Mouse (Mus musculus) stomach, embryonic 16.5 days (tissue): Measurements from ENCODE around the gene Art3. TPM values are rescaled to one million over a fixed set of nuclear protein-coding genes. Genes with fewer than 3 reads are reported as not detected.
A peak's percentile ranks its signal among the peaks of the same experiment; 100 is the strongest.

ENCODE experiments used
- ATAC-seq: fragments of 200-750 bp; cut with Nextera tagmentation; 2 replicates; pipeline ENCODE4 v1.8.0; 2017; ENCODE audit warnings: moderate number of reproducible peaks, moderate TSS enrichment; ENCODE audit not compliant: insufficient read depth, low FRiP score
- H3K27ac ChIP-seq: fragments of 300-500 bp; sonication (generic); 2 replicates; pipeline ENCODE4 v1.5.1; 2014; ENCODE audit warnings: low read length
- H3K27me3 ChIP-seq: fragments of 300-500 bp; sonication (generic); 2 replicates; pipeline ENCODE4 v1.6.1; 2014; ENCODE audit warnings: low read length, control low read depth, mixed read lengths; ENCODE audit not compliant: control insufficient read depth, insufficient read depth
- H3K36me3 ChIP-seq: fragments of 300-500 bp; sonication (generic); 2 replicates; pipeline ENCODE4 v1.6.1; 2014; ENCODE audit warnings: low read length; ENCODE audit not compliant: control insufficient read depth, insufficient read depth
- H3K4me1 ChIP-seq: fragments of 300-500 bp; sonication (generic); 2 replicates; pipeline ENCODE4 v1.6.1; 2014; ENCODE audit warnings: low read length, control low read depth, mixed read lengths; ENCODE audit not compliant: control insufficient read depth, insufficient read depth
- H3K4me2 ChIP-seq: fragments of 300-500 bp; sonication (generic); 2 replicates; pipeline ENCODE4 v1.6.1; 2014; ENCODE audit warnings: low read depth, low read length, mixed read lengths
- H3K4me3 ChIP-seq: fragments of 300-500 bp; sonication (generic); replicated peaks from 2 replicates; pipeline ENCODE4 v1.5.1; 2014; ENCODE audit warnings: mild to moderate bottlenecking, low read length
- H3K9ac ChIP-seq: fragments of 300-500 bp; sonication (generic); 2 replicates; pipeline ENCODE4 v1.6.1; 2014; ENCODE audit warnings: low read length
- H3K9me3 ChIP-seq: fragments of 300-500 bp; sonication (generic); replicated peaks from 2 replicates; pipeline ENCODE4 v1.6.1; 2016; ENCODE audit warnings: low read length, control low read depth; ENCODE audit not compliant: control insufficient read depth
- WGBS: fragments of 180-500 bp; shearing (Covaris S2); extraction: QIAGEN DNeasy Blood & Tissue Kit; methylation state at CpG from one replicate; pipeline ENCODE4 v1.1.7; 2014; 5-methylcytosine and 5-hydroxymethylcytosine counted together
- polyA plus RNA-seq: library from polyadenylated mRNA; unstranded; fragments of >200 nt; fragmentation: Nextera tagmentation; extraction: Ambion mirVana; gene quantifications from 2 replicates; pipeline ENCODE4 v1.2.1, GENCODE M21; 2015

Art3 gene
- polyA plus RNA-seq, 1 experiment from 2014 or later = 7.3 TPM

- 31% methylated on average over 18 of the region's 18 CpGs for WGBS
- Histone ChIP-seq H3K27me3 (peaks cover 14% of the 10 kb centered on the region), H3K36me3 (no peaks in the 10 kb centered on the region), H3K4me1 (no peaks in the 10 kb centered on the region), H3K4me3 (peak overlapping the region; percentile 26), H3K9me3 (no peaks in the 10 kb centered on the region), H3K27ac (no peak overlapping the region), H3K4me2 (peak overlapping the region; percentile 48), H3K9ac (no peak overlapping the region)
- ATAC-seq = no peak
Observed at GRCm38 (mm10) chr5:92392542-92392941, 60.9 kb downstream of the Art3 start.

- no peaks in the 10 kb centered on the region for H3K9me3 ChIP-seq
- no peaks in the 10 kb centered on the region for H3K36me3 ChIP-seq
- no peak for ATAC-seq
- H3K9ac ChIP-seq = no peak overlapping the region
- H3K27ac ChIP-seq = no peak overlapping the region
- WGBS = 57% methylated on average over 10 of the region's 10 CpGs
- no peaks in the 10 kb centered on the region for H3K4me1 ChIP-seq
- no peak overlapping the region for H3K4me3 ChIP-seq
- H3K27me3 ChIP-seq = peaks cover 14% of the 10 kb centered on the region
- no peak overlapping the region for H3K4me2 ChIP-seq
Observed at GRCm38 (mm10) chr5:92393863-92394262, 62.2 kb downstream of the Art3 start.

DNA sequence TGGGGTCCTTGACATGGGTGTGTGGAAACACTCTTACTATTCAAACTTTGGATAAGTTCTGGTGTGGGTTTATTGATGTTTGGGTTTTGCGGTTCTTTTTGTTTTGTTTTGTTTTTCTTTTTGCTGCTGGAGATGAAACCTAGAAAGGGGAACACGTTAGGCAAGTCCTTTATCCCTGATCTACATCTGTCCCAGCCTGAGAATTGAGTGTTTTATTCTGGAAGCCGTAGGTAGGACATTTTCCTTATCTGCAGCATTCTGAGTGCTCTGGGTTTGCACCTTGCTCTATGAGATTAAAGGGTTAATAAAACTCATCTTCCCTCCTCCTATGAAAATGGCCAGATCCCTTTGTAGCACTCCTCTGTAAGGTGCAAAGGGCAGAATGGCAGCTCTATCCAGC is 64.1 kb downstream of the Art3 start:
- Histone ChIP-seq H3K27me3 (peaks cover 14% of the 10 kb centered on the region), H3K27ac (no peak overlapping the region), H3K4me1 (no peaks in the 10 kb centered on the region), H3K9me3 (no peaks in the 10 kb centered on the region), H3K9ac (no peak overlapping the region), H3K36me3 (no peaks in the 10 kb centered on the region), H3K4me2 (no peak overlapping the region), H3K4me3 (no peak overlapping the region)
- no peak for ATAC-seq
- WGBS = 73% methylated on average over 3 of the region's 3 CpGs

- no peaks in the 10 kb centered on the region for H3K36me3 ChIP-seq
- no peaks in the 10 kb centered on the region for H3K9me3 ChIP-seq
- peaks cover 14% of the 10 kb centered on the region for H3K27me3 ChIP-seq
- no peaks in the 10 kb centered on the region for H3K4me1 ChIP-seq
- no peak overlapping the region for H3K4me3 ChIP-seq
- no peak for ATAC-seq
- no peak overlapping the region for H3K9ac ChIP-seq
- H3K4me2 ChIP-seq = no peak overlapping the region
- no peak overlapping the region for H3K27ac ChIP-seq
- 82% methylated on average over 6 of the region's 6 CpGs for WGBS
Observed at GRCm38 (mm10) chr5:92396476-92396875, 64.8 kb downstream of the Art3 start.

DNA sequence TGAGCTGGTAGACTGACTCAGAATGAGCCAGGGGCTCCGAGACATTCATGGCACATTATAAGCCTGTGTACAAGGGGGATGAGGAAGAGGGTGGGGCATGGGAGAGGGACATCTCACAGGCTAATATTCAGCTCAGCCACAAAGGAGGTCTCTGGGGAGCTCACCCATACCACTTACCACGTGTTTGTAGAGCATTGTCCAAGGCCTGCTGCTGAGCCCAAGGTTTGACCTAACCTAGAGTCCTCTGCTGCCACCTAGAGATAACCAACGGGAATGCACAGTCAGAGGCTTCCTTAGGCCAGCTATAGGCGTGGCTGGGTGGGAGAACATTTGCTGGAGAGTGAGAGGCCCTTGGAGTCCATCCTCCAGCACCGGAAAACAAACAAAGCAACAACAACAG is 66.5 kb downstream of the Art3 start:
- H3K4me1 ChIP-seq = no peaks in the 10 kb centered on the region
- H3K9ac ChIP-seq = no peak overlapping the region
- WGBS = 24% methylated on average over 5 of the region's 5 CpGs
- H3K9me3 ChIP-seq = no peaks in the 10 kb centered on the region
- no peak overlapping the region for H3K4me3 ChIP-seq
- H3K27me3 ChIP-seq = peaks cover 9% of the 10 kb centered on the region
- H3K27ac ChIP-seq = no peak overlapping the region
- no peak overlapping the region for H3K4me2 ChIP-seq
- no peaks in the 10 kb centered on the region for H3K36me3 ChIP-seq
- peak; percentile 87 for ATAC-seq

DNA sequence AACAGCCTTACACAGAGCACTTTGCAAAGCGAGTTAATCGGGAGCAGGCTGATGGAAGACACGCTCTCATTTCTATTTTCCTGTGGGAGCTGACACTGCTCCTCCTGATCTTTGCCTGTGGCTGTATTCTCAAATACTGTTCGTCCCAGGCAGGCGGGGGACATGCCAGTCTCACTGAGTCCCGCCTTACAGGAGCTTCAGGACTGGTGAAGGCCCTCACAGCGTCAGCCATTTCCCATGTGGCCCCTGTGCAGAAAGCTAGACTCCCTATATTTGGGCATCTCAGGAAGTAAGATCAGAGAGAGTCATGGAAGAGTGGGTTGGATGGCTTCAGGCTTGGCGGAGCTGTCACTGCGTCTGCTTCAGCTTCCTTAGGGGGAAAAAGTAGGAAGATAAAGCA is 71.2 kb downstream of the Art3 start:
- no peak overlapping the region for H3K27ac ChIP-seq
- no peak overlapping the region for H3K4me2 ChIP-seq
- no peaks in the 10 kb centered on the region for H3K9me3 ChIP-seq
- no peaks in the 10 kb centered on the region for H3K36me3 ChIP-seq
- H3K4me3 ChIP-seq = no peak overlapping the region
- H3K4me1 ChIP-seq = no peaks in the 10 kb centered on the region
- ATAC-seq = no peak
- H3K9ac ChIP-seq = no peak overlapping the region
- H3K27me3 ChIP-seq = no peaks in the 10 kb centered on the region
- WGBS = 71% methylated on average over 9 of the region's 9 CpGs

GRCm38 (mm10) chr5:92403562-92404399 is 72.2 kb downstream of the Art3 start:
- Histone ChIP-seq H3K27me3 (no peaks in the 10 kb centered on the region), H3K4me1 (no peaks in the 10 kb centered on the region), H3K27ac (no peak overlapping the region), H3K9ac (no peak overlapping the region), H3K36me3 (no peaks in the 10 kb centered on the region), H3K4me3 (no peak overlapping the region), H3K4me2 (no peak overlapping the region), H3K9me3 (no peaks in the 10 kb centered on the region)
- no peak for ATAC-seq
- WGBS = 61% methylated on average over 10 of the region's 10 CpGs

DNA sequence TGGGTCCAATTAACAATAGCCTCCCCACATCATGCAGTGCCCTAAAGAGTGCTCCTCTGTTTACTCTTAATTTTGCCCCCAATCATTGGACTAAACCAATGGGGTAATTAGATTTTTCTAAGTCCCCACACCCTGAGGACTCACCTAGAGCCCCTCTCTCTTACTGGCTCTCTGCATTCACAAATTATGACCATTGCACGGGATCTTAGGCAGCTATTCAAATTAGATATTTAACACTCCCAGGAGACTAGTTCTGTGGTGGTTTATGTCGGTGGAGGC is 72.7 kb downstream of the Art3 start:
- Histone ChIP-seq H3K4me1 (no peaks in the 10 kb centered on the region), H3K4me3 (no peak overlapping the region), H3K4me2 (no peak overlapping the region), H3K9ac (no peak overlapping the region), H3K27me3 (no peaks in the 10 kb centered on the region), H3K9me3 (no peaks in the 10 kb centered on the region), H3K27ac (no peak overlapping the region), H3K36me3 (no peaks in the 10 kb centered on the region)
- WGBS = 55% methylated on average over 2 of the region's 2 CpGs
- no peak for ATAC-seq

DNA sequence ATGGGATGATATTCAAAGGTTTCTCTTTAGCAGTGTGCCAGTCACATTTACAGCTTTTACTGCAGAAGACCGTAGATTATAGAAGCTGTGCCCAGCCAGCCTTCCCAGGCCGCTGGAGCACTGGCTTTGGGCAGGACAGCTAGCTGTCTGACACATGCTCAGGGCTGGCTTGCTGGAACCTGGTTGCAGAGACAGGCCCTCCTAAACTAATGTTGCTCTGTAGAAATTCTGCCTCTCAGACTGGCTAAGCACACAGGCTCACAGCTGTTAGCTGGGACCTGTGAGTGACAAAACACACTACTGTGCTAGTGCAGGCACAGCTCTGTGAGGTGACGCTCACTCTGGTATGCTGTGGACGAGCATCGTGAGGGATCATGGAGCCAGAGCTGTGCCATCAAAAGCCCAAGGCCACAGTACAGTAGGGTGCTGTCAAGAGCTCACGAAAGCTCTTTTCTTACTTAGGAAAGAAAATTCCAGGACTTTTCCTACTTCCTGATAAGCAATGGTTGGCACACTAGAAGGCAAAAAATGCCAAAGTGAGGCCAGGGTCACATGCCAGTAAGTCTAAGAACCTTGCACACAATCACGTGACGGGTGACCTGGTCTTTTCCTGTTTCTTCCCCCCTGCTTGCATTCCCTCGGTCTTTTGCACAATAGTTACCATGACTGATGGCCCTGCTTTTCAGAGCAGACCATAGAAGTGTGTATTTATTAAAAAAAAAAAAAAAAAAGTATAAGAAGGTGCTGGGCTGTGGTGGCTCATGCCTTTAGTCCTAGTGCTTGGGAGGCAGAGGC is 77.9 kb downstream of the Art3 start:
- WGBS = 69% methylated on average over 9 of the region's 9 CpGs
- H3K9me3 ChIP-seq = no peaks in the 10 kb centered on the region
- H3K27me3 ChIP-seq = no peaks in the 10 kb centered on the region
- H3K36me3 ChIP-seq = 0 out of 2 replicates have a peak, but pooled peaks cover 4% of the 10 kb centered on the region
- no peak overlapping the region for H3K27ac ChIP-seq
- H3K4me3 ChIP-seq = no peak overlapping the region
- H3K9ac ChIP-seq = no peak overlapping the region
- ATAC-seq = no peak
- H3K4me1 ChIP-seq = no peaks in the 10 kb centered on the region
- no peak overlapping the region for H3K4me2 ChIP-seq
